Mouse (Mus musculus) stomach, adult 2 months (tissue): Measurements from ENCODE around the gene Ncbp3. TPM values are rescaled to one million over a fixed set of nuclear protein-coding genes. Genes with fewer than 3 reads are reported as not detected.

Experiments used
- polyA plus RNA-seq: library from polyadenylated mRNA; depleted of rRNA; stranded (reverse); fragments of >200 nt; gene quantifications from 2 replicates; pipeline ENCODE4 v1.2.3, GENCODE M21; 2012; rRNA removed

The Ncbp3 gene
- 0.52 and 0.67 TPM in 2 replicates for polyA plus RNA-seq

GRCm38 (mm10) chr11:73047542-73047996 is at the start of gene Ncbp3:
Ncbp3 (plus strand) TSS chr11:73047783.

GRCm38 (mm10) chr11:72998771-72999170 is 48.8 kb upstream of the Ncbp3 start, which contains the start of gene P2rx1:
P2rx1 (plus strand) TSS chr11:72999103.

GRCm38 (mm10) chr11:73018471-73019146 is 29.0 kb upstream of the Ncbp3 start, which contains the start of gene Camkk1:
Camkk1 (plus strand) TSS chr11:73019008.

DNA sequence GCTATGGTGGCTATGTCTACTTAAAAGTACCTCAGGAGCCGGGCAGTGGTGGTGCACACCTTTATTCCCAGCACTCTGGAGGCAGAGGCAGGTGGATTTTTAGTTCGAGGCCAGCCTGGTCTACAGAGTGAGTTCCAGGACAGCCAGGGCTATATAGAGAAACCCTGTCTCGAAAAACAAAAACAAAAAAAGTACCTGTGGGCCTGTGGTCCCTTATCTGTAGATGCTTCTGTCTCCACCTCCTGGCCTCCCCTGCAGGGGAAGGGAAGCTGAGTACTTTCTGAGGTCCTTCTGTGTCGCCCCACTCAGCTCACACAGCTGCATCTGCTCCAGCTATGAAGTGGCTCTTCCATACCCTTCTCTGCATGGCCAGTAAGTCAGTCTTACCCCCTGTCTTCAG is 42.7 kb downstream of the Ncbp3 start, which contains the start of gene Itgae:
Itgae (plus strand) TSS at position 301 of the 400 bp plus-strand sequence.

DNA sequence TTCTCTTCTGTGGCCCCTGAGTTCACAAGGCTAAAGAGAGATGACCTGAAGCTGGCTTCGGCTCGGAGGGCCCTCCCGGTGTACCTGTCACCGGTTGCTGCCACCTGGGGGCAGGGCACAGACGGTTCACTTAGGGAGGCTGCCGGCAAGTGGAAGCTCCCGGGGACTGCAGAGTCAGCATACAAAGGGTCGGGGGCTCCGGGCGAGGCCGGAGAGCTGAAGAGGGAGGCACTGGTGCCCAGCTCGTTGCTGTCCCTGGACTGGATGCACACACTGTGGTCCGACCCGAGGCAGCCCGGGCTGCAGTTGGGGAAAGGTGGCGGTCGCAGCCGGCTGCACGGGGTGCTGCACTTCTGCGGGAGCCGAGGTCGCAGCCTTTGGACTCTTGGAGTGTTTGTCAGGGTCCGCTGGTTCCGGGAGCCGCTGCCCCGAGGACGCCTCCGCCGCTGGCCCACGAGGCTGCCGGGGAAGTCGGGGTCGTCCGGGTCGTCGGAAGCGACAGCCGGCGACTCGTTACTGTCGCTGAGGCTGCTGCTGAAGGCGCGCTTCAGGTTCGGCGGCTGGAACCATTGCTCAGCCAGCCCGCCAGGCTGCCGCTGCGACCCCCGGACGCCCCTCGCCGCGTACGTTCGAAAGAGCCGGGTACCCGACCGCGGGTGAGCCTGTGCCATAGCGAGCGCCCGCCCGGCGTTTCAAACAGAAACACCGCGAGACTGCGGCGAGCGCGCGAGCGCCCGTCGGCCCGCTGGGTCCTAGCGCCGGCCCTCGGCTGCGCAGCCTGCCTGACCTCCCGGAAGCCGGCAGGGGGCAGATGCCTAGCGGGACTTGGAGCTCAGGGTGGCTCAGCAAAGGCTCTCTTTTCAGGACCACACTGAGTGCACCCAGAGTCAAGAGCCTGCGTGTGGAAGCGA is 90.3 kb downstream of the Ncbp3 start, which contains the start of gene Haspin:
Haspin (minus strand) TSS at position 704 of the 911 bp plus-strand sequence.

Other genes starting within 250 kb of the Ncbp3 start
- gene Atp2a3, start 86.6 kb upstream of the Ncbp3 start, polyA plus RNA-seq, result 108 and 126 TPM in 2 replicates
- 2.6 and 3.3 TPM in 2 replicates for gene P2rx1, start 48.7 kb upstream of the Ncbp3 start, polyA plus RNA-seq
- gene Camkk1, start 28.8 kb upstream of the Ncbp3 start, polyA plus RNA-seq, result 2.8 and 3.7 TPM in 2 replicates
- gene Itgae, start 42.8 kb downstream of the Ncbp3 start, polyA plus RNA-seq, result 0.28 and 0.52 TPM in 2 replicates
- gene Haspin, start 90.5 kb downstream of the Ncbp3 start, polyA plus RNA-seq, result 1.00 and 1.3 TPM in 2 replicates
- gene P2rx5, start 112.6 kb downstream of the Ncbp3 start, polyA plus RNA-seq, result 0.25 and 0.48 TPM in 2 replicates
- gene Emc6, start 129.3 kb downstream of the Ncbp3 start, polyA plus RNA-seq, result 24.6 and 59.8 TPM in 2 replicates
- gene Tax1bp3, start 129.3 kb downstream of the Ncbp3 start, polyA plus RNA-seq, result 70.2 and 75.3 TPM in 2 replicates
- gene Ctns, start 151.3 kb downstream of the Ncbp3 start, polyA plus RNA-seq, result 8.0 and 9.1 TPM in 2 replicates
- gene Shpk, start 151.7 kb downstream of the Ncbp3 start, polyA plus RNA-seq, result 2.5 and 2.7 TPM in 2 replicates
- gene Trpv1, start 186.5 kb downstream of the Ncbp3 start, polyA plus RNA-seq, result 0.09 TPM in 1 of 2 replicates, not detected in the other
- gene Trpv3, start 219.6 kb downstream of the Ncbp3 start, polyA plus RNA-seq, result 0.15 and 0.26 TPM in 2 replicates